Mouse (Mus musculus): ENCODE measurements around the gene Tas1r2.

The Tas1r2 gene

GRCm38 (mm10) chr4:139639801-139640200 is 13.5 kb upstream of the Tas1r2 start:
- DNase-seq, result no peak

GRCm38 (mm10) chr4:139640333-139640732 is 13.0 kb upstream of the Tas1r2 start:
- no peak for DNase-seq

DNA sequence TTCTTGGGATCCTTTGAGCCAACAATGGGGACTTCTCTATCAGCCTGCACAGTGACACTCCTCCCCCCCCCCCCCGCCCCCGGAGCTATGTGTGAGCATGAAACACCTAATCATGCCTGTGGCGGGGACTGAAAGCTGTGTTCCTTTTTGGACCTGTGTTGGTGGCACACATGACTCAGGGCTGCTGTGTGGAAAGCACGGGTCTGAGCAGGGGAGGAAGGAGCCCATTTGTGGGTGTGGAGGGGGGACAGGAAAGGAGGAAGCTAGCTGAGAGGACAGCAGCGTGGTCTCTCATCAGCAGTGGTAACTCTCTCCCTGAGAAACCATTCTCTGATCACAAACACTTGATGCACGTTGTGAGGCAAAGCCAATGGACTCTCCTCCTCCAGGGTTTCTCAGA is 12.6 kb upstream of the Tas1r2 start:
- no peak for DNase-seq

DNA sequence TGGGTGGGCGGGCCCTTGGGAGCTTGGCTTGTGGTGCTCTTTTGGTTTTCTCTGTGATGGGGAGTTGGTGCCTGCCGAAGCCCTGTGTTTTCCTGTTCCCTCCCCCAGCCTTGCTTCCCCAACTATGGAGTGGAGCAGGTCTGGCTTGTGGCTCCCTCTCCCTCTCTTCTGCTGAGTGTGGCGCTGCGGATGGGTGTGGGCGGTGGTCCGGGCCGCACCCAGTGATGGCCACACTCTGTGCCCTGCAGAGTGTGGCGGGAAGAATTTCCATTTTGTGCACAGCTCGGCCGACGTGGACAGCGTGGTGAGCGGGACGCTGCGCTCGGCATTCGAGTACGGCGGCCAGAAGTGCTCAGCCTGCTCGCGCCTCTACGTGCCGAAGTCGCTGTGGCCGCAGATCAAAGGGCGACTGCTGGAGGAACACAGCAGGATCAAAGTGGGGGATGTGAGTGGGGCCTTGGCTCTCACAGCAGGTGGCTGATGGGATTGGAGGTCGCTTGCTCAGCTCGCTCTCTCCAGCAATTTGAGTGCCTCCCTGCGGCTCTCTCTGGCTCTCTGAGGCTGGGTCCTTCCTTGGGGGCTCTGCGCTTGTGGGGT is 11.4 kb upstream of the Tas1r2 start:
- DNase-seq, result no peak

- peak; percentile 80 to 84 for DNase-seq
Observed at GRCm38 (mm10) chr4:139643972-139644371, 9.4 kb upstream of the Tas1r2 start.

GRCm38 (mm10) chr4:139646916-139647315 is 6.4 kb upstream of the Tas1r2 start:
- DNase-seq, result no peak

- DNase-seq, result no peak
Observed at GRCm38 (mm10) chr4:139650086-139650743, 3.1 kb upstream of the Tas1r2 start.

DNA sequence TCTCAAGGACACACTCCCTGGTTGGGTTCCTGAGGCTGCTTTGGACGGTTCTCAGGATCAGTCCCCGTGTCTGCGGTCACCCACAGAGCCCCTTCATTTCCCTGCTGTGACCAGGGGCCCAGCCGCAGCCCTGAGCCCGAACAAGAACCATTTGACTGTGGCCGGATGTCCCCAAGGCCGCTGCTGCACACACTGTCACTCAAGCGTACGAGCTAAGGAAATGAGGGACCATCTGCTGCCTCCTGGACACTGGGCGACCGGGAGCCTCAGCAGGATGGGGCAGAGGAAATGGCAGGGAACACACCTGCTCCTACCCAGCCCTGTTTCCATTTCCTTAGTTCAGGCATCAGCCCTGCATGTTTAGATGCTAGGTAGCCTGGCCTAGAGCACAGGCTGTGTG is 2.4 kb upstream of the Tas1r2 start:
- DNase-seq, result peak; percentile 42 to 53

- DNase-seq, result peak in 1 of 2 experiments; percentile 24
Observed at GRCm38 (mm10) chr4:139661897-139662296, 8.6 kb downstream of the Tas1r2 start.

DNA sequence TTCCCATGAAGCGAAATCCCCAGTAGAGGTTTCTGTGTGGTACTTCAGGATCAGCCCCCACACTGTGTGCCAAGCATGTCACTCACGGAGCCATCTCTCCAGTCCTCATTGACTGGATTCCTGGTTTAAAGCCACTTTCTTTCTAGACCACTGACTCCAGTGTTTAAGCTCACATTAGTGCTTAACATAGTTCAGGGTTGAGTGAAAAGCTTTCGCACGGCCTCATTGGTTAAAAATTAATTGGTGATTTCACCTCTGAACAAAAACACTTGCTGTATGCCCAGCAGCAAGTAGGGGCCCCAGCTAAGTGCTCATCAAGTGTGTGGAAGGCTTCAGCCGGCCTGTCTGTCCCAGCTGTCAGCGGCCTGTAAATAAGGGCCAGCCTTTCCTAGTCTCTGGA is 14.3 kb downstream of the Tas1r2 start:
- DNase-seq, result no peak

DNA sequence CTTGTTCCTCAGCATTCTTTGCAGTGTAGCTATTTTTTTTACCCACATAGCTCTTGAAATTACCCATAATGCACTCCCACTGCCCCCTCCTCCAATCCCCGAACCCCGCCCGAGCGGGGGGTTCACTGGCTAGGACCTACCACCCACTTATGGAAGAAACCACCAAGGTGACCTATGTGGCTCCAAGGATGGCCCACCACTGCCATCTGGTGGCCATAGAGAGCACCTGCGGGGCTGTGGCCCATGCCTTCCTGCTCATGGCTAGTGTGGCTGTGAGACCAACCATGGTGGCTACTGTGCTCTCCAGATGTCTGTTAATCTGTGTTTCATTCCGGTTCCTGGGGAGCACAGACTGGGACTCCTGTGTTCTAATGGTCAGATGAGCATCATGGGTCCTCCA is 16.5 kb downstream of the Tas1r2 start:
- peak; percentile 61 to 82 for DNase-seq

DNA sequence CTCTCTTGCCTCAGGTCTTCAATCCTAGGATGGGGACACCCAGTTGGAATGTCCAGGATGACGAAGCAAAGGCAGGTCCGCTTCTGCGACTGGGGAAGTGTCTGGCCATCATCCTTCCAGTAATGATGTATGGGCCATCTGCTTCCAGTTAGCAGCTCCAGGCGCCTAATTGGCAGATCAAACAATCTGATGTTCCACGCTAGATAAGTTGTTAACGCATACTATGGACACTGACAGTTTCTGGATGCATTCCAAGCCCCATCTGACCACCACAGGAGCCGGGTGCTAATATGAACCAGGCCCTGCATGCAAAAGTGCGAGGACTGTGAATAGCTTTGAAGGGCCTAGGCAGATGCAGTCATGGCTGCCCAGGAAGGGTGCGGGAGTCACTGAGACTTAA is 22.4 kb downstream of the Tas1r2 start:
- no peak for DNase-seq

DNA sequence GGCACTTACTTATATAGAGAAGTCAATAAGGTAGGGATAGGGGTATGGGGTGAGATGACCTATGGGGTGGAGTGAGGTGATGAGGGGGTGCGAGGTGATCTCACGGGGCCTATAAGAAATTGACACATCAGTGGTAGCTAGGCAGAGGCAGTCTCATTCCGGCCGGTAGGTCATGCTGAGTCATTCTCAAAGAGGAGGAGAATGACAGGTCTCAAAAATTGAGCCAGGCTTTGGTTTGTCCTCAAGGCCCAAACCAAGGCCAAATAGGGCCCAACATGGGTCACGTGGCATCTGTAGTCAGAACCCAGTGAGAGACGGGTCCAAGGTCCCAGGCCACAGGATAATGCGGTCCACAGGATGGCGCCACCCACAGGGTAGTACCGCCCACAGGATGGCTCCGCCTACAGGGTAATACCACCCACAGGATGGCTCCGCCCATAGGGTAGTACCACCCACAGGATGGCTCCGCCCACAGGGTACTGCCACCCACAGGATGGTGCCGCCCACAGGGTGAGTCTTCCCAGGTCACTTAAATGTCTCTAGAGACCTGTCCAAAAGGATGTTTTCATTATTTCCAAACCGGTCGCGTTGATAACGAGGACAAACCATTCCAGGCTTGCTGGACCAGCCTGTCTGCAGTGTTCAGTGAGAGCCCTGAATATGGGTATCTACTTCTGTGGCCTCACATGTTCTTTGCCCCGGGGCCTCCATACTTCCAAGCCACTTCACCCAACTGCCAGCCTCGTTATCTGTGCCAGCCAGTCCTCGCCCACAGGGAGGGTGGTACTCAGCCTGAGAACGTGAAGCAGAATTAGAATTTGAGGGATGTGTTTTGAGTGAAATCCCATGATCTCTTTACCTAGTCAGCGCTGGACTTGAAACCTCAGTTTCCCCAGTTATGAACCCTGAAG is 30.6 kb downstream of the Tas1r2 start:
- DNase-seq, result no peak

GRCm38 (mm10) chr4:139684639-139685017 is 31.3 kb downstream of the Tas1r2 start:
- peak; percentile 38 to 59 for DNase-seq

- no peak for DNase-seq
Observed at GRCm38 (mm10) chr4:139688058-139688457, 34.7 kb downstream of the Tas1r2 start.

DNA sequence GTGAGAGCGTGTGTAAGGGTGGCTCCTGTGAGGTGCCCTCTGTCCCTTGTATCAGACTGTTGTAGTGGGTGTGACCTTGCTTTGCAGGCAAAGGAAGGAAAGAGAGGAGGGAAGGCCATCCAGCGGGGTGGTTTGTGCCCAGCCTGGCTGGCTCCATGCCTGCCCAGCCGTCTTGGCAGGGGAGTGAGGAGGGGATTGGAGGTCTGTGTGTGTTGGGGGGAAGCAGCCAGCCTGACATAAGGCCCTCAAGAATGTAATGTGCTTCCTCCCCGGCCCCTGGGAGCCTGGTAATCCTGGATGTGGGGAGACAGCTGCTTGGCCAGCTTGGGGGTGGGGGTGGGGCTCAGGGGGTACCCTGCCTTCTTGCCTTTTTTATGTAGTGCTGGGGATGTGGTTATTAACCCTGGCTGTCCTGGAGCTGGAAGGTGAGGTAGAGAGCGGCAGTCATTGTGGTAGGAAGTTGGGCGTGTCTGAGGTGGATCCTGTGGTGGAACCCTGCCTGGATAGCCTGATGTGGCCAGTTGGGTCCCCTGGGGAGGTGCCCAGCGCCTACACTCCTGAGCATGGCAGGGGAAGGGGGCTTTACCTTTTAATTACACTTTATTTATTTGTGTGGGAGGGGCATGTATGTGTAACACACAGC is 36.4 kb downstream of the Tas1r2 start:
- no peak for DNase-seq

DNA sequence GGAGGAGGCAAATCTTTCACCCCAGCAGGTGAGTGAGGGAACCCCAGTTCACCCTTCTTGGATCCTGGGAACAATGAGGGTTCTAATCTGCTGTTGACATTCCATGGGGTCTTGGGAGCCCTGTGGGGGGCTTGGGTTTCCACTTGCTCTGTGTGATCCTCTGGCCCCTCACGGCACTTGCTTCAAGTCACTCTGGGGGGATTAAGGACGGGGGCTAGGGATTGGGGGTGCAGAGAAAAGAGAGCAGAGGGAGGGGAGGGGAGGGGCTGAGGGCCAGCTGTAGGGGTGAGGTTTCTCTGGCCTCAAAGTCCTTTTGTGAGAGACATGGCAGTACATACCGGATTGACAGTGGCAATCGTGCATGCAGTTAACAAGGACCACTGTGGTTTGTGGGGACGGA is 40.0 kb downstream of the Tas1r2 start:
- DNase-seq, result no peak

DNA sequence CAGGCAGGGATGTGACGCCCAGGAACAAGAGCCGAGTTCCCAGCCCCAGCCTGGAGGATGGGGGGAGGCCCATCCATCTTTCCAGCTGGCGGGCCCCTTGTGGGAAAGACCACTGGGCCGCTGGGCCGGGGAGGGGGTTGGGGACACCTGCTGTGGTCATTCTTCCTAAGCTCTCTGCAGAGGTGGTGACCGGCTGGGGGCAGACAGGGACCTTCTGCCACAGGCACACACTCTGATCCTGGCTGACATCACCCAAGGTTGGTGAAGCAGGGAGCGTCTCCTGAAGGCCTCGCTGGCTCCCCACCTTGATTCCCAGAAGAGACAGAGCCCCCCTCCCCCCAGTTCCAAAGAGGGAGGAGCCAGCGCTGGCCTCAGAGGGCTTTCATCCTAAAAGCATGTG is 44.4 kb downstream of the Tas1r2 start:
- no peak for DNase-seq

- no peak for DNase-seq
Observed at GRCm38 (mm10) chr4:139698602-139699001, 45.3 kb downstream of the Tas1r2 start.

DNA sequence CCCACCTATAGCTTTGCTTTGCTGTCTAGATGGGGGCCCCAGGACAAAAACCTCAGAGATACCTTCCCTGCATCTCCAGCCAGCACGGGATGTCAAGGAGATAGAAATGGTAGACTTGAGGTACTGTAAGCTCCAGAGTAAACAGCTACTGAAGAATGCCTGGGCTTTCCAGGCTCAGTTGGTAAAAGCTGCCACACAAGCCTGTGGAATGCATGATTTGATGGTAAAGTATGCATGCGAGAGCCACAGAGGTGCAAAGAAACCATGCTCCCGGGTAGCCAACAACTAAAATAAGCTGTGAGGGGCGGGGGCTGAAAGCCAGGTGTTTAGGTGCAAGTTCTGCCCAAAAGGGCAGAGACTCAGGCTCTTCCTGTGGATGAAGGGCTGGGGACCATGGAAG is 49.6 kb downstream of the Tas1r2 start:
- no peak for DNase-seq

DNA sequence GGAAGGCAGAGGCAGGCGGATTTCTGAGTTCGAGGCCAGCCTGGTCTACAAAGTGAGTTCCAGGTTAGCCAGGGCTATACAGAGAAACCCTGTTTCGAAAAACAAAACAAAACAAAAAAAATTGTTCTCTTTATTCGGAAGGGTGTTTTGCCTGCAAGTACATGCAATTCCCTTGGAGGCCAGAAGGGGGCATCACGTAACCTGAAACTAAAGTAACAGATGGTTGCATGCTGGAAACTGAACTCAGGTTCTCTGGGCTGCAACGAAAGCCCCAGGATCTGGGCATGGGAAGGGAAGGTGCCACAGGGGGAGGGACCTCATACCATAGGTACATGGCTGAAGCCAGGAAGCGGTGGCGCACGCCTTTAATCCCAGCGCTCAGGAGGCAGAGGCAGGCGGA is 50.1 kb downstream of the Tas1r2 start:
- DNase-seq, result no peak

- DNase-seq, result no peak
Observed at GRCm38 (mm10) chr4:139705986-139706385, 52.6 kb downstream of the Tas1r2 start.

All from cerebellum, adult 18-20 months (tissue).